Mouse (Mus musculus) CH12.LX (cell line): Measurements from ENCODE around the gene Lrrc75a. TPM values are rescaled to one million over a fixed set of nuclear protein-coding genes. Genes with fewer than 3 reads are reported as not detected.
A peak's percentile ranks its signal among the peaks of the same experiment; 100 is the strongest.

Experiments used
- DNase-seq: peaks from one replicate; pipeline ENCODE4 v3.0.0-alpha.2; 2013; ENCODE audit errors: extremely low read depth
- H3K27ac ChIP-seq: 2 replicates; pipeline ENCODE4 v1.5.1; 2012; ENCODE audit warnings: low read depth, mild to moderate bottlenecking, control low read depth, moderate library complexity; ENCODE audit not compliant: insufficient read depth
- H3K27me3 ChIP-seq: replicated peaks from 2 replicates; pipeline ENCODE3; 2012; ENCODE audit warnings: inconsistent platforms
- H3K36me3 ChIP-seq, 2 experiments: replicated peaks in 1 of 2; 2 replicates each; pipeline versions ENCODE3 to v1.6.1; 2012; ENCODE audit warnings: inconsistent platforms in 1 of 2, low read length in 1 of 2, mild to moderate bottlenecking in 1 of 2, mixed read lengths in 1 of 2, moderate library complexity in 1 of 2; ENCODE audit not compliant: control insufficient read depth in 1 of 2, insufficient read depth in 1 of 2
- H3K4me1 ChIP-seq, 2 experiments: 2 replicates each; pipeline ENCODE4 v1.6.1; 2012; ENCODE audit warnings: inconsistent platforms in 1 of 2, moderate library complexity in 1 of 2; ENCODE audit not compliant: insufficient read depth in 2 of 2, control insufficient read depth in 1 of 2
- H3K4me2 ChIP-seq: 2 replicates; pipeline ENCODE4 v1.6.1; 2012; ENCODE audit warnings: low read depth, mild to moderate bottlenecking, control low read depth; ENCODE audit not compliant: poor library complexity, insufficient read depth, severe bottlenecking
- H3K4me3 ChIP-seq, 3 experiments: fragments of 150-350 bp in 1 of 3; sonication (generic) in 1 of 3; replicated peaks in 1 of 3; 2 replicates each; pipeline versions ENCODE3 to v1.5.1; 2011 to 2012; ENCODE audit warnings: low read depth in 2 of 3, low read length in 2 of 3, mild to moderate bottlenecking in 2 of 3, moderate library complexity in 2 of 3, control low read depth in 1 of 3, improper control_type of control experiment in 1 of 3, inconsistent platforms in 1 of 3, mixed read lengths in 1 of 3; ENCODE audit not compliant: poor library complexity in 1 of 3
- H3K79me2 ChIP-seq: replicated peaks from 2 replicates; pipeline ENCODE4 v1.6.1; 2012; ENCODE audit warnings: mild to moderate bottlenecking, moderate library complexity; ENCODE audit not compliant: control insufficient read depth, poor library complexity, insufficient read depth, severe bottlenecking; ENCODE audit errors: extremely low read depth
- H3K9ac ChIP-seq: 2 replicates; pipeline ENCODE4 v1.6.1; 2012; ENCODE audit warnings: low read depth, mild to moderate bottlenecking, control low read depth, moderate library complexity; ENCODE audit not compliant: insufficient read depth
- H3K9me3 ChIP-seq: replicated peaks from 2 replicates; pipeline ENCODE3; 2012; ENCODE audit warnings: low read length, inconsistent platforms, mixed read lengths
- CHD1 ChIP-seq: IDR thresholded peaks from 2 replicates; pipeline ENCODE4 v1.6.1; 2012; ENCODE audit warnings: low read depth, low read length, improper control_type of control experiment, inconsistent platforms
- CHD2 ChIP-seq: IDR thresholded peaks from 2 replicates; pipeline ENCODE4 v1.6.1; 2011; ENCODE audit warnings: low read length, improper control_type of control experiment
- CTCF ChIP-seq, 2 experiments: IDR thresholded peaks in 1 of 2; conservative IDR thresholded peaks in 1 of 2; 2 replicates each; pipeline ENCODE4 v1.5.1; 2011 to 2012; ENCODE audit warnings: low read depth in 2 of 2, low read length in 2 of 2, improper control_type of control experiment in 1 of 2, inconsistent platforms in 1 of 2, mild to moderate bottlenecking in 1 of 2, moderate library complexity in 1 of 2
- HCFC1 ChIP-seq: IDR thresholded peaks from 2 replicates; pipeline ENCODE4 v1.6.1; 2012; ENCODE audit warnings: low read depth, mild to moderate bottlenecking, inconsistent platforms, low read length, improper control_type of control experiment
- IRF4 ChIP-seq: IDR thresholded peaks from 2 replicates; pipeline ENCODE4 v1.6.1; 2014; ENCODE audit warnings: low read depth, mild to moderate bottlenecking, inconsistent platforms, low read length, improper control_type of control experiment
- JUND ChIP-seq: conservative IDR thresholded peaks from 2 replicates; pipeline ENCODE4 v1.6.1; 2011; ENCODE audit warnings: low read depth, low read length, improper control_type of control experiment
- MEF2A ChIP-seq: IDR thresholded peaks from 2 replicates; pipeline ENCODE4 v1.6.1; 2014; ENCODE audit warnings: low read depth, mild to moderate bottlenecking, inconsistent platforms, low read length, improper control_type of control experiment, borderline replicate concordance
- MYC ChIP-seq: IDR thresholded peaks from 2 replicates; pipeline ENCODE4 v1.6.1; 2011; ENCODE audit warnings: low read depth, mild to moderate bottlenecking, improper control_type of control experiment, low read length
- PAX5 ChIP-seq: IDR thresholded peaks from 2 replicates; pipeline ENCODE4 v1.6.1; 2012; ENCODE audit warnings: low read length, inconsistent platforms, mixed read lengths
- POLR2AphosphoS2 ChIP-seq: IDR thresholded peaks from 2 replicates; pipeline ENCODE4 v1.6.1; 2011; ENCODE audit warnings: low read depth, low read length, improper control_type of control experiment
- SMC3 ChIP-seq: IDR thresholded peaks from 2 replicates; pipeline ENCODE4 v1.6.1; 2011; ENCODE audit warnings: low read depth, low read length, improper control_type of control experiment
- USF1 ChIP-seq: IDR thresholded peaks from 2 replicates; pipeline ENCODE4 v1.6.1; 2014; ENCODE audit warnings: low read depth, mild to moderate bottlenecking, inconsistent platforms, low read length, improper control_type of control experiment
- dilution Hi-C: fragments of 300-500 bp; cut with MboI; formaldehyde crosslinking; loops from 2 replicates; pipeline ENCODE4 v1.14.3; 2020; ENCODE audit warnings: low sequenced_read_pairs; ENCODE audit not compliant: extremely low pct_unique_long_range_greater_than_20kb, extremely low pct_ligation_motif_present
- in situ Hi-C: fragments of 300-500 bp; cut with MboI; formaldehyde crosslinking; loops from 3 replicates; pipeline ENCODE4 v1.14.3; 2019; ENCODE audit warnings: low sequenced_read_pairs, low pct_ligation_motif_present, low pct_unique_long_range_greater_than_20kb, mixed read lengths
- polyA plus RNA-seq: library from polyadenylated mRNA; unstranded; fragments of >175 nt; gene quantifications from 2 replicates; pipeline ENCODE4 v1.2.1, GENCODE M21; 2012; ENCODE audit warnings: low read depth; ENCODE audit not compliant: insufficient read length
- total RNA-seq, 2 experiments: library from RNA; depleted of rRNA; stranded (reverse); fragments of 300-350 nt in 1 of 2; fragments of >200 nt in 1 of 2; gene quantifications; 2 replicates each; pipeline ENCODE4 v1.2.3; 2012 to 2014

The Lrrc75a gene
- total and polyA plus RNA-seq, 3 experiments = 1.3 to 12.6 (median 1.8) TPM

- TF ChIP-seq JUND = no peak
- TF ChIP-seq CHD1 = no peak
- peak; percentile 73; the same call in 1 of the 2 replicates for TF ChIP-seq IRF4
- peak; percentile 70 for TF ChIP-seq SMC3
- no peak for TF ChIP-seq USF1
- 0 out of 2 replicates have a peak, but pooled peaks have one; percentile 14 for TF ChIP-seq MYC
- no peak for TF ChIP-seq PAX5
- peak; percentile 64 for TF ChIP-seq HCFC1
- peak; percentile 36 to 95 for TF ChIP-seq CTCF (conservative IDR thresholded peaks at IDR 0.05 in 1 of 2, IDR thresholded peaks at IDR 0.05 in 1 of 2; ENCODE audit: low read depth in 2 of 2, low read length in 2 of 2)
These were observed 468 bp upstream of the Lrrc75a start, which contains the start of gene Mmgt2 (continued) for GRCm38 (mm10) chr11:62648591-62649391.

- Histone ChIP-seq H3K4me2 (peak overlapping the region; percentile 84), H3K36me3 (peaks cover 5 to 18% of the 10 kb centered on the region in 2 experiments), H3K27ac (peak overlapping the region; percentile 70), H3K9ac (peak overlapping the region; percentile 57), H3K4me3 (peak overlapping the region in 1 of 3 experiments; percentile 93), H3K9me3 (no peaks in the 10 kb centered on the region), H3K79me2 (peaks cover 15% of the 10 kb centered on the region), H3K27me3 (no peaks in the 10 kb centered on the region), H3K4me1 (peaks cover 42 to 76% of the 10 kb centered on the region in 2 experiments)
- in situ Hi-C loops = loop anchor here (5.0 kb wide), 1 partner anchor 35 kb away; no protein-coding TSS in a partner anchor
- no peak for DNase-seq
- dilution Hi-C loops = no loop called here
- TF ChIP-seq CHD2 (peak; percentile 52; the same call in 1 of the 2 replicates), POLR2AphosphoS2 (no peak)
These were observed 1.3 kb downstream of the Lrrc75a start for GRCm38 (mm10) chr11:62646958-62647515.

GRCm38 (mm10) chr11:62646495-62646843 is 1.9 kb downstream of the Lrrc75a start:
- Histone ChIP-seq H3K27me3 (no peaks in the 10 kb centered on the region), H3K9me3 (no peaks in the 10 kb centered on the region), H3K36me3 (peaks cover 3 to 12% of the 10 kb centered on the region in 2 experiments), H3K79me2 (peaks cover 12% of the 10 kb centered on the region), H3K4me2 (peak overlapping the region; percentile 84; the same call in 1 of the 2 replicates), H3K9ac (peak overlapping the region; percentile 42), H3K4me1 (peaks cover 39 to 76% of the 10 kb centered on the region in 2 experiments), H3K27ac (peak overlapping the region; percentile 70), H3K4me3 (peak overlapping the region in 1 of 3 experiments; percentile 1)
- TF ChIP-seq IRF4 (peak; percentile 5; the same call in 1 of the 2 replicates), MEF2A (0 out of 2 replicates have a peak, but pooled peaks have one; percentile 7), USF1 (no peak)
- peak; percentile 31 for DNase-seq
- dilution Hi-C loops (no loop called here), in situ Hi-C loops (loop anchor here (5.0 kb wide), 1 partner anchor 34 kb away; no protein-coding TSS in a partner anchor)
